ENCODE assay signal across 15 mouse cellular contexts in genomic region chr8:69999236-69999635, GRCm38 (mm10).
"Had no signal": no experiment of that assay in that cellular context is flagged by ENCODE, and none has a peak within 500 bp of the region (broad histone marks: within the 10 kb centered on the region; RNA-seq: fewer than 3 reads in every experiment).

No protein-coding gene starts in this region.

- H3K9me3 ChIP-seq: neural tube, embryonic 15.5 days; stomach, embryonic 15.5 days had no signal

- DNase-seq: retina, postnatal 1 day; right cerebral cortex, adult 18-20 months; right cerebral cortex, postnatal 14 days; right cerebral cortex, postnatal 25 days; right cerebral cortex, postnatal 4 days; spleen, adult 18-20 months; thymus, adult 18-20 months; thymus, adult 2 months; thymus, postnatal 14 days; thymus, postnatal 25 days; thymus, postnatal 36 days; thymus, postnatal 4 days had no signal

- H3K4me2 ChIP-seq: neural tube, embryonic 15.5 days; stomach, embryonic 15.5 days had no signal

- H3K4me3 ChIP-seq: neural tube, embryonic 15.5 days; stomach, embryonic 15.5 days had no signal

- H3K27me3 ChIP-seq: neural tube, embryonic 15.5 days; stomach, embryonic 15.5 days had no signal

- H3K36me3 ChIP-seq: neural tube, embryonic 15.5 days; stomach, embryonic 15.5 days had no signal

- H3K27ac ChIP-seq: neural tube, embryonic 15.5 days; stomach, embryonic 15.5 days; stomach, postnatal 0 days had no signal

- H3K9ac ChIP-seq: neural tube, embryonic 15.5 days; stomach, embryonic 15.5 days had no signal
